Mouse (Mus musculus): Measurements from ENCODE around the gene Egln3. TPM values are rescaled to one million over a fixed set of nuclear protein-coding genes. Genes with fewer than 3 reads are reported as not detected.

The Egln3 gene
- polyA plus RNA-seq, 1 experiment from 2014 or later, result 53.4 TPM

- WGBS, result 32% methylated on average over 6 of the region's 6 CpGs
Measured at GRCm38 (mm10) chr12:54200856-54201255, 2.8 kb downstream of the Egln3 start.

GRCm38 (mm10) chr12:54200172-54200571 is 3.5 kb downstream of the Egln3 start:
- peak overlapping the region; percentile 44 for H3K4me2 ChIP-seq
- H3K4me3 ChIP-seq (replicated peaks), result peak overlapping the region; percentile 8
- H3K9ac ChIP-seq, result no peak overlapping the region
- peak overlapping the region; percentile 58; the same call in 1 of the 2 replicates for H3K27ac ChIP-seq
- no peaks in the 10 kb centered on the region for H3K36me3 ChIP-seq
- ATAC-seq (ENCODE audit: insufficient read depth, low FRiP score, low read depth), result no peak
- peaks cover 48% of the 10 kb centered on the region for H3K4me1 ChIP-seq
- H3K27me3 ChIP-seq (replicated peaks), result no peaks in the 10 kb centered on the region
- H3K9me3 ChIP-seq, result no peaks in the 10 kb centered on the region
- WGBS, result 31% methylated on average over 4 of the region's 4 CpGs

More at GRCm38 (mm10) chr12:54200856-54201255, 2.8 kb downstream of the Egln3 start:
- no peaks in the 10 kb centered on the region for H3K9me3 ChIP-seq
- H3K4me2 ChIP-seq, result peak overlapping the region; percentile 95
- ATAC-seq (ENCODE audit: insufficient read depth, low FRiP score, low read depth), result no peak
- no peaks in the 10 kb centered on the region for H3K36me3 ChIP-seq
- H3K4me3 ChIP-seq (replicated peaks), result peak overlapping the region; percentile 79
- H3K27ac ChIP-seq, result peak overlapping the region; percentile 48; the same call in 1 of the 2 replicates
- H3K9ac ChIP-seq, result peak overlapping the region; percentile 12; the same call in 1 of the 2 replicates
- no peaks in the 10 kb centered on the region for H3K27me3 ChIP-seq (replicated peaks)
- peaks cover 46% of the 10 kb centered on the region for H3K4me1 ChIP-seq

- Histone ChIP-seq H3K9ac (no peak overlapping the region), H3K4me3 (replicated peaks) (no peak overlapping the region), H3K27me3 (replicated peaks) (no peaks in the 10 kb centered on the region), H3K36me3 (no peaks in the 10 kb centered on the region), H3K27ac (peak overlapping the region; percentile 60), H3K9me3 (no peaks in the 10 kb centered on the region), H3K4me2 (peak overlapping the region; percentile 44; the same call in 1 of the 2 replicates), H3K4me1 (peaks cover 46% of the 10 kb centered on the region)
- ATAC-seq (ENCODE audit: insufficient read depth, low FRiP score, low read depth), result no peak
- 81% methylated on average over 4 of the region's 4 CpGs for WGBS
Measured at GRCm38 (mm10) chr12:54198282-54198918, 5.3 kb downstream of the Egln3 start.

GRCm38 (mm10) chr12:54197849-54198248 is 5.8 kb downstream of the Egln3 start:
- Histone ChIP-seq H3K27me3 (replicated peaks) (no peaks in the 10 kb centered on the region), H3K27ac (peak overlapping the region; percentile 60), H3K36me3 (no peaks in the 10 kb centered on the region), H3K4me1 (peaks cover 50% of the 10 kb centered on the region), H3K9ac (no peak overlapping the region), H3K4me3 (replicated peaks) (no peak overlapping the region), H3K9me3 (no peaks in the 10 kb centered on the region), H3K4me2 (peak overlapping the region; percentile 44)
- ATAC-seq (ENCODE audit: insufficient read depth, low FRiP score, low read depth), result no peak
- 40% methylated on average over 11 of the region's 11 CpGs for WGBS

- Histone ChIP-seq H3K4me2 (peak overlapping the region; percentile 44), H3K4me1 (peaks cover 54% of the 10 kb centered on the region), H3K27ac (peak overlapping the region; percentile 60), H3K4me3 (replicated peaks) (no peak overlapping the region), H3K36me3 (no peaks in the 10 kb centered on the region), H3K9me3 (no peaks in the 10 kb centered on the region), H3K27me3 (replicated peaks) (no peaks in the 10 kb centered on the region), H3K9ac (no peak overlapping the region)
- WGBS, result 37% methylated on average over 6 of the region's 6 CpGs
- no peak for ATAC-seq (ENCODE audit: insufficient read depth, low FRiP score, low read depth)
Measured at GRCm38 (mm10) chr12:54197301-54197782, 6.3 kb downstream of the Egln3 start.

GRCm38 (mm10) chr12:54196881-54197280 is 6.8 kb downstream of the Egln3 start:
- Histone ChIP-seq H3K4me1 (peaks cover 57% of the 10 kb centered on the region), H3K27me3 (replicated peaks) (no peaks in the 10 kb centered on the region), H3K4me2 (peak overlapping the region; percentile 44), H3K9ac (no peak overlapping the region), H3K27ac (peak overlapping the region; percentile 35; the same call in 1 of the 2 replicates), H3K9me3 (no peaks in the 10 kb centered on the region), H3K4me3 (replicated peaks) (no peak overlapping the region), H3K36me3 (no peaks in the 10 kb centered on the region)
- no peak for ATAC-seq (ENCODE audit: insufficient read depth, low FRiP score, low read depth)
- WGBS, result 79% methylated on average over 8 of the region's 8 CpGs

GRCm38 (mm10) chr12:54194159-54194558 is 9.5 kb downstream of the Egln3 start:
- no peak overlapping the region for H3K4me2 ChIP-seq
- H3K9me3 ChIP-seq, result no peaks in the 10 kb centered on the region
- no peaks in the 10 kb centered on the region for H3K36me3 ChIP-seq
- H3K9ac ChIP-seq, result no peak overlapping the region
- no peak for ATAC-seq (ENCODE audit: insufficient read depth, low FRiP score, low read depth)
- no peaks in the 10 kb centered on the region for H3K27me3 ChIP-seq (replicated peaks)
- H3K27ac ChIP-seq, result no peak overlapping the region
- no peak overlapping the region for H3K4me3 ChIP-seq (replicated peaks)
- peaks cover 66% of the 10 kb centered on the region for H3K4me1 ChIP-seq
- WGBS, result 62% methylated on average over 5 of the region's 5 CpGs

- Histone ChIP-seq H3K27me3 (replicated peaks) (no peaks in the 10 kb centered on the region), H3K9me3 (no peaks in the 10 kb centered on the region), H3K4me1 (peaks cover 65% of the 10 kb centered on the region), H3K36me3 (no peaks in the 10 kb centered on the region), H3K4me2 (peak overlapping the region; percentile 55), H3K4me3 (replicated peaks) (peak overlapping the region; percentile 23; the same call in 1 of the 2 replicates), H3K9ac (no peak overlapping the region; the same call in 1 of the 2 replicates), H3K27ac (peak overlapping the region; percentile 95)
- 7% methylated on average over 5 of the region's 5 CpGs for WGBS
- peak; percentile 3; the same call in 1 of the 2 replicates for ATAC-seq (ENCODE audit: insufficient read depth, low FRiP score, low read depth)
Measured at GRCm38 (mm10) chr12:54192305-54192661, 11.4 kb downstream of the Egln3 start.

- peaks cover 60% of the 10 kb centered on the region for H3K4me1 ChIP-seq
- H3K27me3 ChIP-seq (replicated peaks), result no peaks in the 10 kb centered on the region
- no peaks in the 10 kb centered on the region for H3K36me3 ChIP-seq
- peak overlapping the region; percentile 55 for H3K4me2 ChIP-seq
- peak; percentile 96 for ATAC-seq (ENCODE audit: insufficient read depth, low FRiP score, low read depth)
- 4% methylated on average over 19 of the region's 19 CpGs for WGBS
- H3K27ac ChIP-seq, result peak overlapping the region; percentile 95
- no peak overlapping the region for H3K9ac ChIP-seq
- H3K9me3 ChIP-seq, result no peaks in the 10 kb centered on the region
- peak overlapping the region; percentile 23 for H3K4me3 ChIP-seq (replicated peaks)
Measured at GRCm38 (mm10) chr12:54191608-54192304, 11.9 kb downstream of the Egln3 start.

- H3K9me3 ChIP-seq, result no peaks in the 10 kb centered on the region
- H3K4me2 ChIP-seq, result peak overlapping the region; percentile 55
- peak overlapping the region; percentile 95 for H3K27ac ChIP-seq
- ATAC-seq (ENCODE audit: insufficient read depth, low FRiP score, low read depth), result peak; percentile 65
- H3K36me3 ChIP-seq, result no peaks in the 10 kb centered on the region
- H3K27me3 ChIP-seq (replicated peaks), result no peaks in the 10 kb centered on the region
- H3K4me1 ChIP-seq, result peaks cover 55% of the 10 kb centered on the region
- WGBS, result 41% methylated on average over 9 of the region's 9 CpGs
- H3K4me3 ChIP-seq (replicated peaks), result peak overlapping the region; percentile 23; the same call in 1 of the 2 replicates
- H3K9ac ChIP-seq, result no peak overlapping the region
Measured at GRCm38 (mm10) chr12:54191181-54191580, 12.5 kb downstream of the Egln3 start.

- no peak for ATAC-seq (ENCODE audit: insufficient read depth, low FRiP score, low read depth)
- no peak overlapping the region for H3K4me2 ChIP-seq
- 61% methylated on average over 17 of the region's 17 CpGs for WGBS
- no peak overlapping the region for H3K4me3 ChIP-seq (replicated peaks)
- no peak overlapping the region for H3K9ac ChIP-seq
- no peaks in the 10 kb centered on the region for H3K27me3 ChIP-seq (replicated peaks)
- H3K27ac ChIP-seq, result peak overlapping the region; percentile 36; the same call in 1 of the 2 replicates
- H3K9me3 ChIP-seq, result no peaks in the 10 kb centered on the region
- H3K4me1 ChIP-seq, result peaks cover 35% of the 10 kb centered on the region
- H3K36me3 ChIP-seq, result 0 out of 2 replicates have a peak, but pooled peaks cover 4% of the 10 kb centered on the region
Measured at GRCm38 (mm10) chr12:54187812-54188600, 15.7 kb downstream of the Egln3 start.
